Mouse (Mus musculus) layer of hippocampus, adult 8-10 months (tissue): ENCODE data around the gene Trim47. TPM values are rescaled to one million over a fixed set of nuclear protein-coding genes. Genes with fewer than 3 reads are reported as not detected.
"Not testable (repeated sequence)": the region's sequence is repeated elsewhere in the genome, so short reads cannot be mapped to it uniquely, and the experiment has no call there.

Experiments used
- DNase-seq, 2 experiments: peaks; one replicate each; pipeline ENCODE4 v3.0.0; 2022; ENCODE audit warnings: low spot score in 2 of 2
- total RNA-seq, 4 experiments: library from RNA; stranded (reverse); gene quantifications; 2 replicates each; pipeline ENCODE4 v1.2.4; 2022

Gene Trim47
- total RNA-seq, 4 experiments from 2014 or later = 5.0 to 13.0 (median 8.2) TPM

DNA sequence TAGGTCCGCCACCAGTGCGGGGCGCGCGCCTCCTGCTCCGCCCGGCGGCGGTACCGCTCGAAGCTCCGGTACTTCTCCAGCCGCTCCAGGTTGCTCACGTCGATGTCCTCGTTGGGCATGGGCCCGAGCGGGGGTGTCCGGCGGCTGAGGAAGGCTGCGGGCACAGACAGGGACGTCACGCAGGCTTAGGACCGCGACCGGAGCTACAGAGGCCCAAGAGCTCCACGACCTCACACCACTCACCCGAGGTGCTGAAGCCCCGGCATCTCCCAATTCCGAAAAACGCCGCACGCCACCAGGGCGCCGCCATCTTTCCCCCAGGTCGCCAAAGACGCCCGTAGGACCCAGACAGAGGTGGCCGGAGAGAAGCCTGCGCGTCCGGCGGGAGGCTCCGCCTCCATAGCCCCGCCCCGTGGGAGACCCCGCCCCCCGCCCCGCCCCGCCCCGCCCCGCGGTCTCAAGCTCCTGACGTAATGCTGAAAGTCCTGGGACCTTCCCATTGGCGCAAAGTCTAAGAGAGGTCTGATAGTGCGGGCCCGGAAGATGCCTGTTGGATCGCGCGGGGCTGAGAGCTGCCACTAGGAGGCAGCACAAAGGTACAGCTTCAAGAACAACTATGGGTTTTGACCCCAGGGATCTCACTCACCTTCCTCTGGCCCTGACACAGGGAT is 11.6 kb upstream of the Trim47 start, which contains the start of gene Mrpl38:
TSS of gene Mrpl38 (minus strand) at position 401 of the 671 bp plus-strand sequence.
- peak; percentile 83 to 86 for DNase-seq

DNA sequence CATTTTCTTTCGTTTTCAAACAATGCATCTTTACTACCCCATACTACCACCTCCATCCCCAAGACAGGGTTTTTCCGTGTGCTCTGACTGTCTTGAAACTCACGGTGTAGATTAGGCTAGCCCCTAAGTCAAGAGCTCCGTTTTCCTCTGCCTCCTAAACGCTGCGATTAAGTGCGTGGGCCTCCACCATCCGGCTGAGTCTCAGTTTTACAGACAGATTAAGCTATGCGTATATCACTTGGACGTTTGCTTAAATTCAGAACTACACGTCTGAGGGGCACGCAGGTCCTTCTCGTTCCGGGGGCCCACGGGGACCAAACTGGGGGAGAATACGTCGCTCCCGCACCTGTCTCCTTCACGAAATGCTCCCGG is 11.1 kb upstream of the Trim47 start:
- no peak for DNase-seq

GRCm38 (mm10) chr11:116134171-116134570 is 7.2 kb upstream of the Trim47 start:
- no peak for DNase-seq

DNA sequence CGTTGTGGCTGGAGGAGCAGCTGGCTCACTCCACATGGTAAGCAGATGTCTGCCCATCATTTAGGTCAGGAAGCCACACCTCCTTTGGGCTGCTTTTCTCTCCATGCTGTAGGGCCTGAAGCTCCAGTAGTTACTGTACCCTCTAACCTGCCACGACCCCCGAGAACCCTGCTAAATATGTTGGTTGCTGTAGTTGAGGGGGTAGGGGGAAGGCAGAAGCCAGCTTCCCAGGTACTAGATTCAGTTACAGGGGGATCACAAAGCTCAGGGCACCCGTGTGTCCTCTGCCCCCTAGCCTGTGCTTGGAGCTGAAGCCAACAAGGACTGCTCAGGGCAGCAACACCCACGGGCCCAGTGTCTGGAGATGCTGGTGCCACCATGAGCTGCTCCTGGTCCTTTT is 6.5 kb upstream of the Trim47 start:
- DNase-seq = no peak

GRCm38 (mm10) chr11:116132366-116133333 is 5.6 kb upstream of the Trim47 start:
- no peak for DNase-seq

DNA sequence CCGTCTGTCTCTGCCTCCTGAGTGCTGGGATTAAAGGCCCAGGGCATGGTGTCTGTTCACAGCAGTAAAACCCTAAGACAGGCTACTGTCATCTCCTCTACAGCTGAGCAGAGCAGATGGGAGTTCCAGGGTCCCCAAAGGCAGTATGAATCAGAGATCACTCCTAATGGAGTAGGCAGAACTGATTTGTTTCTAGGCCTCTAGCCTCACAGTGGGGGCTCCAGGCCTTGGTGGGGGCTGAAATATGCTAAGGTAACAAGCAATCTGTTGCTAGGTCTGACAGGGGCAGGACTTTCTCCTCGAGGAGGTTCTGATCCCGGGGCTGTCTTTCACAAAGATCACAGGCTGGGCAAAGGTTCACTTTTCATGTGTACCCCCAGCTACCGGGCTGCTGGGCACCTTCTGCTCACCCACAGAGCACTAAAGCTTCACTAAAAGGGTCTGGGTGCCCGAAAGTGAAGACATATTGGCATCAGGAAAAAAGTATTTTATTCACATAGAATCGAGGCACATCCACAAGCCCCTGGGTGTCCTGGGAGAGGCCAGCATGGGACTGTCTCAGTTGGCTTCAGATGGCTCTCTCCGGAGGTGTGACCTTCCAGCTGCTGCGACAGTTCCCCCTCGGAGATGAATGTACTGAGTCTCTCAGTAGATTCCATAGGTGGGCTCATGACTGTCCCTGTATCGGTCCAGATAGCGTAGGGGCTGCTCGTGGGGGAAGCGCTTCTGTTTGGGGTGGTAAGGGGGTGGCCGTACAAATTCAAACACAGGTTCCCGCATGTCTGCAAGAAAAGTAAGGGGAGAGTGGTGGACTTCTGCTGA is 4.5 kb upstream of the Trim47 start:
- no peak for DNase-seq

DNA sequence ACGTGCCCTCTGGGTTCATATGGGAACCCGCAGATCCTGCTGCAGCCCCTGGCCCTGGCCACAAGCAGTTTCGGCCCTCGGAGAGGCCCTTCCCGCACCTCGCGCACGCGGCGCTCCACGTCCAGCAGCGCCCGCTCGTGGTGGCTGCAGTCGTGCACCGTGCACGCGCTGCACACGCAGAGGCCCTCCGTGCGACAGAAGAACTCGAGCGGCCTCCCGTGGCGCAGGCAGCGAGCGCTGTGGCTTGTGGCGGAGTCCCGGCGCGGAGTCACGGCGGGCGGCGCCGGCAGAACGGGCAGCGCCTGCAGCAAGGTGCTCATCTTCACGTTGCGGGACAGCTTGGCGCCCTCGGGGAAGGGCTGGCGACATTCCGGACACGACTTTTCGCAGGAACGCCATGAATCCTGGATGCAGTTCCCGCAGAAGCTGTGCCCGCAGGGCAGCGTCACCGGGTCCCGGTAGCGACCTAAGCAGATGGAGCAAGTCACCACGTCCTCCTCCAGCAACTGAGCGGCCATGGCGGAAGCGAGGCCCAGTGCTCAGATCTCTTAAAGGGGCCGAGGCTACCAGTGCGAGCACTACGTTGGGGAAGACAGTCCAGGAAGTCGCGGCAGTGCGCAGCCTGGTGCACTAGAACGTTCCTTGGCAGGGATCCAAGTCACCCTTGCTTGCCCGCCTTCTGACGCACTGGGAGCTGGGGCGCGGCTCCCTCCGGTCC is 3.6 kb upstream of the Trim47 start, which contains the start of gene Trim65:
TSS of gene Trim65 (minus strand) at position 641 of the 718 bp plus-strand sequence.
- DNase-seq = peak; percentile 73 to 86

GRCm38 (mm10) chr11:116129993-116130487 is 3.0 kb upstream of the Trim47 start:
- no peak for DNase-seq

DNA sequence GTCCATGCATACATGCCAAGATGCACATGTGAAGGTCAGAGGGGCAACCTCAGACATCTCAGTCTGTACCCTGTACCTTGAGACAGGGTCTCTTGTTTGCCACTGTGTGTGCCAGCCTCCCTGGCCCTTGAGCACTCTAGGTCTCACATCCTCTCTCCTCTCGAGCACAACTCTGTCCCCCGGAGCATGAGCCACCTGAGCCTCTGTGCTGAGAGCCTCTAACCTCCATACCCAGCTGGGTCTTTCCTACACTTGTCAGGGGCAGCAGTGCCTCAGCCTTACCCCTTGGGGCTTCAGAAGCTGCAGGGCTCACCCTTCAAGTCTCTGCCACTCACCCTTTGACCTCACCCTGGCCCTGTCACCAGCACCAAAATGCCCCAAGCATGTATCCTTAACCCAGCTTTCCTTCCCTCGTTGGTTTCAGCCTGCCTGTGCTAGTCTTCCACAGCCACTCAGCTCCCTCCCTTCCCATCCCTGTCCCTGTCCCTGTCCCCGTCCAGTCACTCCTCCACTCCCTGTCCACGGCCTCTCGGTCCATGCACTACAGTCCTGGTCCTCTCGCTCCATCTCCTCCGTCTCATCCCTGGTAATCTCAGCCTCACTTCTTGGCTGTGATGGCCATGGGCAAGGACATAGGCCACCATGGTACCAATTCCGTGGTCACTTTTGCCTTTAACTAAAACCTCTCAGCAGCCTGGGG is 2.2 kb upstream of the Trim47 start:
- no peak for DNase-seq

DNA sequence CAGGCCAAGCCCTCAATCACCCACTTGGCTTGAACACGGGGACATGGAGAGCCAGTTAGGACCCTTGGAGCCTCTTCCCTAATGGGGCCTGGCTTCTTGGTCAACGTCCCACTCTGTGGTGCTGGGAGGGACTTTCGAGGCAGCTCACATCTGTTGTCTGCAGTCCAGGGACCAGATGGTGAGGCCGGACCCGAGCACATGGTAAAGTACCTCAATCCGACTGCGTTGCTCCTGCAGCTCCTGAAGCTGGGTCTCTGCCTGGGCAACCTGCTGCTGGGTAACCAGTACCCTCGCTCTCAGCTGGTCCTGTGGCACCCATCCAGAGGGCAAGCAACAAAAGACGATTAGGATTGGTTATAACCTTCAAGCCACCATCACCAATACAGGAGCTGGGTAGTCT is 976 bp upstream of the Trim47 start:
- DNase-seq = no peak

DNA sequence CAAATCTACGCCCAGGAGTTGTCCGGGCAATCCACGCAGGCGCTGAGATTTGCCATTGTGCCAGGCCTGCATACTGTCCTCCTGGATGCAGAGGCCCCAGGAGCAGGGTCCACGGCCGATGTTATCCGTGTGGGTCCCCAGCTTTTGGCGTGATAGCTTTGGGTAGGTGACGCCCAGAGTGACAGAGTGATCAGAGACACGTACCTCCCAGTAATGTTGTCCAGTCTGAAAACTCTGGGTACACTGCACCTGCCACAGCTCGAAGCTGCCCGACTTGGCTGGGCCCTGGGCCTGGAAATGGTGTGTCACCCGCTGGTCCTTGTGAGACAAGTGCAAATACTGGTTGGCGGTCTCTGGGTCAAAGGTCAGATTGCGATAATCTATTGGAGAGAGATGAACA is 749 bp downstream of the Trim47 start:
- DNase-seq = no peak

DNA sequence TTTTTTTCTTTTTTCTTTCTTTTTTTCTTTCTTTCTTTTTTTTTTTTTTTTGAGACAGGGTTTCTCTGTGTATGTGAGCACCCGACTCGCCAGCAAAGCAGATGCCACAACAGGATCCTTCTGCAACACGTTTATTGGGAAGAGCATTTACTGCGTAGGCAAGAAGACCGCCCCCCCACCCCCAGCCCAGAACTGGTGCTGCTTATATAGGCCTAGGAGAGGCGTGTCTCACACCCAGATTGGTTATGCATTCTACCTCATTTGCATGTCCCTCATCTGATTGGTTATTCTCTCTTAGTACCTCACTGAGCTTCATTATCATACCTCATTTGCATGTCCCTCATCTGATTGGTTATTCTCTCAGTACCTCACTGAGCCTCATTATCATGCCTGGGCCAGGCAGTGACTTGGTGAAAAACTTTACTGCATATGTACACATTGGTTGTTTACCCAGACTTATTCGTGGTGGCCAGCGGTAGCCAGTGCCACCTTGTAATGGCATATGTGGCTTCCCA is 5.2 kb downstream of the Trim47 start:
- DNase-seq = not testable (repeated sequence)

GRCm38 (mm10) chr11:116117819-116118218 is 9.2 kb downstream of the Trim47 start:
- no peak for DNase-seq

DNA sequence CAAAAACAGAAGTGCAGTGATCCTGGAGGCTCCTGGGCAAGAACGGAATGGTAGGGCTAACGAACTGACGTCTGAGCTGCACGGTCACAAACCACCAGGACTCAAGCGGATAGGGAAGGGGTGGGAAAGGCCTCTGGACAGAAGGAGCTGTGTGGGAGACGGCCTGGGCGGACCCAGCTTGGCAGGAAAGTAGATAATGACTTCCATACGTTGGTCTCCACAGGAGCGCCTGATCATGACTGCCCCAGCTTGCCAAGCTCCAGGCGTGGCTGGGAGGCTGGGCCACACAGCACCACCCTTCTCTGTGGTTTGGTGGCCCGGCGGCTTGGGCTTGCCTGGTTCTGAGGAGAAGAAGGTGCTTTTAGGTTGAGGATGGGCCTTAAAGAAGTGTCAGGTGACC is 9.8 kb downstream of the Trim47 start:
- no peak for DNase-seq

DNA sequence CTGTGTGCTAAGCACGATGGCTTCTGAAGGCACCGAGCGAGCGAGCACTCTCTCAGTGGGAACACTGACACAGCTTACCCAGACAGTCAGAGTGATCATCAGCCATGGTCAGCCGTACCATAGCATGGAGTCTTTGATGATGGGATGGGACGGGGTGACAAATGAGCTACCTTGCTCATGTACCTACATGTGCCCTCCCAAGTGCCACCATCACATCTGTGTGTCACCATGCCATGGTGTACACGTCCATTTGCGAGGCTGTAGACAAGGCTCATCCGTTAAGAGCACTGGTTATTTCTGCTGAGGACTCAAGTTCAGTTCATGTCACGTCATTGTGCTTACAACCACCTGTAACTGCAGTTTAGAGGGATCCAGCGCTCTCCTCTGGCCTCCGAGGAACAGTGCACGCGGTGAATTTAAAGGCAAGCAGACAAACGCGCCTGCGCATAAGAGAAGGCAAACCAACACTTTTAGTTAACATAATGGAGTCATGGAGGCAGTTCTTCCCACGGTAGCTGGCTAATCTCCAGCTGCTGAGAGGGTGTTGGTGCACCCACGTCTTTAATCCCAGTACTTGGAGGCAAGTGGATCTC is 15.3 kb downstream of the Trim47 start:
- no peak for DNase-seq

GRCm38 (mm10) chr11:116111067-116111466 is 15.9 kb downstream of the Trim47 start:
- DNase-seq = no peak

- DNase-seq = no peak
These were observed 16.5 kb downstream of the Trim47 start for GRCm38 (mm10) chr11:116110540-116110939.

- DNase-seq = no peak
These were observed 16.9 kb downstream of the Trim47 start for GRCm38 (mm10) chr11:116110131-116110530.

- no peak for DNase-seq
These were observed 17.4 kb downstream of the Trim47 start for GRCm38 (mm10) chr11:116109441-116110081.
